Mouse (Mus musculus): ENCODE data around the gene Pxmp4.

Gene Pxmp4

DNA sequence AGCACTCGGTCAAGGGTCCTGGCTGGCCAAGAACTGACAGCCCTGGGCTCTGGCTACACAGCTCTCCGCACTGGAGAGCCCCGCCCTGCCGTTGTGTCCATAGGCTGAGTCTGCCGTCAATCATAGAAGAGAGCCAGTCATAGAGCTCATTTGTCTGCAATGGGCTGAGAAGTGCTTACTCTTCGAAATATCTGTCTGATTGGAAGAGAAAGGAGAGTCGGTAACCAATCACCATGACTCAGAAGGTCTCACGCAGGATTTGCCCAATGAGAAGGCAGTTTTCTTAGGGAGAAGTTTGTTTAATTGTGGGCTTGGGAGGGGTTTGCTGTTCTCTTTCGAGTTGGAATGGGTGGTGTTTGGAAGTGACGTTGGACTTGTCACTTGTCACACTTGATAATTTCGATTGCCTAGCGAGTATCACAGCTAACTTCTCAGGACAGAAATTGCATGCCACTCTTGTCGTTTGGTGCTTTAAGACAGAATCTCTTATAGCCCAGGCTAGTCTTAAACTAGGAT lies at the start of gene Pxmp4:
Gene Pxmp4 (minus strand): TSS at position 71 of the 516 bp plus-strand sequence.
- DNase-seq (ENCODE audit: low spot score in 2 of 2), result peak; percentile 98 to 100

DNA sequence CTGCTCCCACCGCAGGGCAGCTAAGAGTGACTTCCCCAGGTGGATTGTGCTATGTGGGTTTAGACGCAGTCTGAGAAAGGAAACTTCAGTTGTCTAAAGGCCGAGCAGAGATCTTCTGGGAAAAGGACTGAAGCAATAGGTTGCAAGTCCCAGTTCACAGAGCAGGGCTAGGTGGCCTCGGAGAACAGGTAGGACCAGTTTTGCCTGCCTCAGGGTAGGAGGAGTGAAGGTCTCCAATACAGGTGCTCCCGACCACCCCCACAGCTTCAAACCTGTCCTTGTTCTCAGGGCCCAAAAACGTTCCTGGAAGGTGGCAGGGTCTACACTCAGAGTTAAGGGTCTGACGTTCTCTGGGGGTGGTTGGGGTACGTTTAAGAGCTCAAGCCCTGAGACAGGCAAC lies 47.9 kb upstream of the Pxmp4 start, which contains the start of gene Chmp4b:
Gene Chmp4b (plus strand): TSS at position 343 of the 400 bp plus-strand sequence.
- DNase-seq (ENCODE audit: low spot score in 2 of 2), result no peak

DNA sequence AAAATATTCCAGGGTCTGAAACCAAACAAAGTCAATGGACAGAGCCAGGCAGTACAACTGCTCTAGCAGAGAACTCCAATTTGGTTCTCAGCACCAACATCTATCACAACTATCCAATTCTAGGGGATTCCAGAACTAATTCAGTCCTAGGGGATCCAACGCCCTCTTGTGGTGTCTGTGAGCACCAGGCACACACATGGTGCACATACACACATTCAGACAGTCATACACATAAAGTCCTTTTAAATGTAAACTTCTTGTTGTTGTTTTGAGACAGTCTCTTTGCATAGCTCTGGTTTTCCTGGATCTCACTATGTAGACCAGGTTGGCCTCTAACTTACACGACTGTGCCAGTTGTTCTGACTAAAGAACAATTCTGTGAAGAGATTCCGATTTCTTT lies 46.9 kb upstream of the Pxmp4 start:
- no peak for DNase-seq (ENCODE audit: low spot score in 2 of 2)

DNA sequence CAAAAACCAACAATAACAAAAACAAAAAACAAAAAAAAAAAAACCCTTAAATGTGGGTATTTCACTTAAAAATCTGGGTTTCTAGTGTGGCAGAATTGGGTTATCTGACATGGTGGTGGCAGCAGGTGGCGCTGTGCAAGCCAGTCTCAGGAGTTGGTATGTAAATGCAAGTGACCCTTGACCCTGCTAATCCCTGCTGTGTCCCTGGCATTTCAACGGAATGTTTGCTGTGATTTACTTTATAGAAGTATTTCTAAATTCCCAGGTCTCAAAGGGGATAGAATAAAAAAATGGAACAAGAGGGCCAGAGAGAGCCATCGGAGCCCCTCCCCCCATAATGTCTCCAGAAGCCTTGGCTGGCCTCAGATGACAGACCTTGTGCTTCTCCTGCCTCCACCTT lies 44.6 kb upstream of the Pxmp4 start:
- no peak for DNase-seq (ENCODE audit: low spot score in 2 of 2)

DNA sequence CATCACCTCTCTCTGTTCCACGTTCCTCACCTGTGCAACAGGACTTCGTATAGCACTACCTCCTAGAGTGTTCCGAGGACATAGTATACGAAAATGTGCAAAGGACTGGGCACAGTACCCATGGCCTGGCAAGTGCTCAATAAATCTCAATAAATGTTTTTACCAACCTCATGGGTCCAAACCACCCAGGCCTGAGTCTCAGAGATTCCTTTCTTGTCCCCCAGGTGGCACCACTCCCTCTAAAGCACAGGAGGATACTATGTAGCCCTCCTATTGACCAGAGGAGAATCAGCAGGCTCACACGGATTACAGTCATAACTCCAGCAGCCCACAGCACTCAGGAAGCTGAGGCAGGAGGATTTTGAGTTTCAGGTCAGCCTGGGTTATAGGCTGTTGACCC lies 43.1 kb upstream of the Pxmp4 start:
- no peak for DNase-seq (ENCODE audit: low spot score in 2 of 2)

DNA sequence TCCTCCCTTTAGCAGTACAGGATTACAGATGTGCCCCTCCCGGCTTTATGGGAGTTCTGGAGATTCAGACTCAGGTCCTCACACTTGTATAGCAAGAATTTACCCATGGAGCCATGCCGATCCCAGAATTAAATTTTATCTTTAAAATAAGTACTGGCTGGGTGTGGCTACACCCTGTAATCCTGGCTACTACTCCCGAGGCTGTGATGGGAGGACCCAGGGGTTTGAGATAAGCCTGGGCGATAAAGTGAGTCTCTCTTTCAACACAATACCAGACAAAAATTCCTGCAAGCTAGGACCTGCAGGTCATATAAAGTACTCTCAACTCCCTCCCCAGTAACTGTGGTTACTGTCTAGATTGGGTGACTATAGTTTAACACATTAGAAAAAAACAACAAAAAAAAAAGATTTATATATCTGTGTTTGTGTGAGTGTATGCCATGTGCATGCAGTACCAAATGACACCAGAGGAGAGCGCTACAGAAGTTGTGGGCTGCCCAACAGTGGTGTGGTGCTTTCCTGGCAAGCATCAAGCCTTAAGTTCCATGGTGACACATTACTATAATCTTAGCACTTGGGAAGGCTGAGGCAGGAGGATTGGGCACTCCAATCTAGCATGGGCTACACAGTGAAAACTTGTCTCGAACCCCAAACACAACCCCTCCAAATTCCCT lies 39.3 kb upstream of the Pxmp4 start:
- DNase-seq (ENCODE audit: low spot score in 2 of 2), result no peak

DNA sequence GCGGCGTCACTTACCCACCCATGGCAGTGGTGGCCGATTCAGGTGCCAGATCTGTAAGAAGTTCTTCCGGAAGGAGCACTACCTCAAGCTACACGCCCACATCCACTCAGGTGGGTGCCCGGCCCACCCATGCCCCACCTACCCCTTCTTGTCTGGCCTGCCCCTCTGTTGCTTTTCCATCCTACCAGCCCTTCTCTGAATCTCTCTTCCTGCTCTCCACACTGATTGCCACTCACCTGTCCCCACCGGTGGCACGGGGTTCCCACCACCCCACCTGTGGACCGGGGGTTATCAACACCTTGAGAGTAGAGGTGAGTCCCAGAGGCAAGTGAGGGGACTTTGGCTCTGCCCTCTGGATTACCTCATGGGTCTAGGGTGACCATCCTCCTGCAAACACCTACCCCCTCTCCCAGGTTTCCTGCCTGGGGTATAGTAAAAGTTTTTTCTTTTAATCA lies 38.5 kb upstream of the Pxmp4 start:
- DNase-seq (ENCODE audit: low spot score in 2 of 2), result no peak

DNA sequence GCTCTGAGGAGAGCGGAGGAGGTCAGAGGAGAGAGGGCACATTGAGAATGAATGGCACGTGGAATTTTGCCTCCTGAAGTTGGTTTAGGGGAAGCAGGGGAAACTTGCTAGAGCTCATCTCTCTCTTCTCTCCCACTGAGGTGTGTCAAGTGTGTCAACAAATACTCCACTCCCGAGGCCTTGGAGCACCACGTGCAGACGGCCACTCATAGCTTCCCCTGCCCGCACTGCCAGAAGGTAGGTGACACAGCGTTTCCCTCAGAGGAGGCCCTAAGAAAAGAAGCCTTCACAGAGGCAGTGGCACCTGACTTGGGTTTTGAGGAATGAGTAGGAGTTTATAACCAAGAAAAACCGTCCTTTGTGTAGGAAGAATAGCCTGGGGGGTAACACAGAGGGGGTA lies 37.7 kb upstream of the Pxmp4 start:
- no peak for DNase-seq (ENCODE audit: low spot score in 2 of 2)

DNA sequence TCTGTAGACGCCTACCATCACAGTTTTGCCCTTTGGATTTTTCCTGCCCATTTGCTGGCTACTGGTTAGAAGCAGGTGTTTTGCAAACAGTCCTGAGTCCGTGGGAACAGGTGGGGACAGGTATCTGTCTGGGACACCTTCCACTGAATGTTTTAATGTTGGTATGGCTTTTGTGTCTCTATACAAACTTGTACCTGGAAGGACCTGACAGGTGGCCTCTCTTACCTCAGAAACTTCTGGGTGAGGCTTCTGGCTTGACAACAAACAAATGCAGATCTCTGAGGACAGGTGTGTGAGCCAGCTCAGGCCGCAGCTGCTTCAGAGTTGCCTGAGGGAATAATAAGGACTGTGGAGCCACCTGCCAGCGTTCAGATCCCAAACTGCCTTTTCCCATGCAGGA lies 35.6 kb upstream of the Pxmp4 start:
- DNase-seq (ENCODE audit: low spot score in 2 of 2), result no peak

DNA sequence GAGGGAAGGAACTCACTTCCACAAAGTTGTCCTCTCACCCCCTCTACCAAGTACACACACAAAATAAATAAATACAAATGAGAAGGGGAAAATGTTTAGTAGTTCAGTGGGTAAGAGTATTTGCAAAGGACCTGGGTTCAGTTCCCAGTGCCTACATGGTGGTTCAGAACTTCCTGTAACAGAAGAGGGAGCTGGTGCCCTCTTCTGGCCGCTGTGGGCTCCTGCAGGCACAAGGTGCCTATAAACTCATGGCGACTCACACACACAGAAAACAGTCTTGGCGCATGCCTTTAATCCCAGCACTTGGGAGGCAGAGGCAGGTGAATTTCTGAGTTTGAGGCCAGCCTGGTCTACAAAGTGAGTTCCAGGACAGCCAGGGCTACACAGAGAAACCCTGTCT lies 35.0 kb upstream of the Pxmp4 start:
- DNase-seq (ENCODE audit: low spot score in 2 of 2), result no peak

DNA sequence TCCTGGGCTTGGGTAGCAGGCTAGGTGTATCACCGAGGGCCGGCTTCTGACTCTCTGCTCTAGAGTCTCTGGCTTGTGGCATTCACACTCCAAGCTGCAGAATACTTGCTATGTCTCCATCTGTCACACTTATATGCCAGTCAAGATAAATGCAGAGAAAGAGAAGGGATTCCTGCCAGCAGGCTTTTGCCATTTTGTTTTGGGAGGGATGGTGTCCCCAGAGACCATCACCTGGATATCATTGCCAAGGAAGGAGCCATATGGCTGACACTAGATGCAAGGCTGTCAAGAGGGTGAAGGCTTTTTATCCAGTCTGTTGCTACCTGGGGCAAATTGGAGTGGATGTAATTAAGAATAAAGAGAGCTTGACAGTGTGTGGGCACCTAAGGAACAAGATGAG lies 32.3 kb upstream of the Pxmp4 start:
- no peak for DNase-seq (ENCODE audit: low spot score in 2 of 2)

DNA sequence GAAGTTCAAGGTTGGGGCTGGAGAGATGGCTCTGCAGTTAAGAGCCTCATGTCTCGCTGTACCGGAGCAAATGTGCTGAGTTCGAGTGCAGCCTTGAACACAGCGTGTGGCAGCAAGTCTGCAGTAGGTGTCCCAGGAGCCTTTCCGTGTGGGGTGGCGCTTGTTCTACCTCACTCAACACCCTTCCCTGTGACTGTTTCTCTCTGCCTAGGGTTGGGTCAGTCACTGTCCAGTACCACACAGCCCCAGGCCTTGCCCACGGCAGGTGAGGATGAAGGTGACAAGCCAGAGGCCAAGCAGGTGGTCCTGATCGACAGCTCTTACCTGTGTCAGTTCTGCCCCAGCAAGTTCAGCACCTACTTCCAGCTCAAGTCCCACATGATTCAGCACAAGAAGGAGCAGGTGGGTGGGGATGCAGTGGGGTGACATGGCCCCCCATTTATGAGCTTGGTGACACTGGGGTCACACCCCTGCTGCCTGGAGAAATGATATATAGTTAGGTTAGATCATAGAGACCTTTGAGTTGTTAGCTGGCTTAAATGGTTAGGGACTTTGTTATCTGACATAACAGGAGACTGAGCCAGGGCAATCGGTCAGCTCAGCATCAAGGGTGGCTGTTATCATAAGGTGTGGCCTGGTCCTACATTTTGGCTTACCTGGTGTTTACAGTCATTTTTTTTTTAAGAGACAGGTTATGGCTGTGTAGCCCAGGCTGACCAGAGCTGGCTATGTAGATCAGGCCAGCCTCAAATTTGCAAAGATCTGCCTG lies 30.6 kb upstream of the Pxmp4 start:
- no peak for DNase-seq (ENCODE audit: low spot score in 2 of 2)

DNA sequence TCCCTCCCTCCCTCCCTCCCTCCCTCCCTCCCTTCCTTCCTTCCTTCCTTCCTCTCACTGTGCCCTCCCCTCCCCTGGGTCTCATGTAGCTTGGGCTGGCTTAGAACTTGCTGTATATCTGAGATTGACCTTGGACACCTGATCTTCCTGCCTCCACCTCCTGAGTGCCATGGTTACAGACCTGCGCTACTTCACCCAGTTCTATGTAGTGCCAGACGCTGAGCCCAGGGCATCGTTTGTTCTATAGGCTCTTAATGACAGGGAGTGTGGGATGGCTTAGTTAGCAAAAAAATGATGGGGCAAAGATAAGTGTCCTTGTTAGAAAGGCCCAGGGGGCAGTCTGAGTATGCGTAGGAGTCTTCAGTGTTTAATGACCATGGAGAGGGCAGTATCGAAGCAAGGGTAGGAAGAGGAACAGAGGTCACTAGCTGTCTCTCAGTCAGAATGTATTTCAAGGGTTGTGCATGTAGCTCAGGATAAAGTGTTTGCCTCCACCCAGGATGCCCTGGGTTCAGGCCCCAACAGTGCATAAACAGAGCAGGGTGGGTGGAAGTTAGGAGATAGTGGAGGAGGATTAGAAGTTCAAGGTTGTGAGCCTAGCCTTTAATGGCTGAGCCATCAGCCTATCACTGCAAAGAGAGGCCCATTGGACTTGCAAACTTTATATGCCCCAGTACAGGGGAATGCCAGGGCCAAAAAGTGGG lies 29.7 kb upstream of the Pxmp4 start:
- no peak for DNase-seq (ENCODE audit: low spot score in 2 of 2)

DNA sequence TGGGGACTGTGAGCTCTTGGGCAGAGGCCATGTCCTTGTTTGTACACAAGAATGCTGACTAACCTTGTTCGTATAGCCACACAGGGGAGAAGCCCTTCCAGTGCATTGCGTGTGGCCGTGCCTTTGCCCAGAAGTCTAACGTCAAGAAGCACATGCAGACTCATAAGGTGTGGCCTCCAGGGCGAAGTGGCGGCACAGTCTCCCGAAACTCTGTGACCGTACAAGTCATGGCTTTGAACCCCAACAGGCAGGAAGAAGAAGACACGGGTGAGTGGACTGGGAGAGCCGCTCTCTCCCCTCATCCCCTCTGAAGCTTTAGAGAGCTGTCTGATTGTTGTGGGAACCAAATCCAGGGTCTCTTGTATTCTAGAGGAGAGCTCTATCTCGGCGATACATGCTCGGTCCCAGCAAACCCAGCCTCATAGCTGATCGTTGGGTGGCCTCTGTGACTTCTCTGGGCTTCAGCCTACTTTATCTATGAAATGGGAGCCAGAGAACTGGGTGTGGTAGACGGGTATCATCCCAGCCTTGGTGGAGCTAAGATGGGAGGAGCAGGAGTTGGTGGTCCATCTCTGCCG lies 28.8 kb upstream of the Pxmp4 start:
- no peak for DNase-seq (ENCODE audit: low spot score in 2 of 2)

DNA sequence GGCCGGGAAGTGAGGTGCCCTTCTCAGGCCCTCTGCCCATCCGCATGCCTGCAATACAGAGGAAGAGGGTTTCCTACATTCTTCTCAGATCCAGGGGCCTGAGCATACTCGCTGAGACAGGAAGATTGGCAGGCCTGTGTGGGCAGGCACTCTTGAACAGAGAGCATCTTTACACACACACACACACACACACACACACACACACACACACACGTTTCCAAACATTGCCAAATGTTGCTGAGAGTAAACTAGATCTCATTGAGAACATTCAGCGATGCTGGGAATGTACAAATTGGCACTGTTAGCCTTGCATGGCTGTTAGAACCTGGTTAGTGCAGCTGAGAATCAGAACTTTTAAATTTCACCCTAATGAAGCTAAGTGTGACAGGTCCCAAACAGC lies 27.0 kb upstream of the Pxmp4 start:
- DNase-seq (ENCODE audit: low spot score in 2 of 2), result no peak

DNA sequence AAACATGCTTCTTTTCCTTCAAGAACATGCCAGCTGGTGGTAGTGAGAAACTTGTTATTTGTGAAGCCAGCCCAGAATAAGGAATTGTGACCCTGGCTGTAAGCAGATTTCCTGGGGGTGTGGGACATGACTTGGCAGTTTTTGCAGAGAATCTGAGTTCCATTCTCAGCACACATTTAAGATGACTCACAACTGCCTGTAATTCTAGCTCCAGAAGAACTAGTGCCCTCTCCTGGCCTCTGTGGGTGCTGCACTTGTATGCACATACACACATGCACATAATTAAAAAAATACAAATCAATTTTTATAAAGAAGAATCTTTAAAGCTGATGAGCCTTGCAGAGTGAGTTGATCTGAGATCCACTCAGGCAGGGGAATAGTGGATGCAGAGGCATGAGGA lies 20.6 kb upstream of the Pxmp4 start:
- DNase-seq (ENCODE audit: low spot score in 2 of 2), result no peak

DNA sequence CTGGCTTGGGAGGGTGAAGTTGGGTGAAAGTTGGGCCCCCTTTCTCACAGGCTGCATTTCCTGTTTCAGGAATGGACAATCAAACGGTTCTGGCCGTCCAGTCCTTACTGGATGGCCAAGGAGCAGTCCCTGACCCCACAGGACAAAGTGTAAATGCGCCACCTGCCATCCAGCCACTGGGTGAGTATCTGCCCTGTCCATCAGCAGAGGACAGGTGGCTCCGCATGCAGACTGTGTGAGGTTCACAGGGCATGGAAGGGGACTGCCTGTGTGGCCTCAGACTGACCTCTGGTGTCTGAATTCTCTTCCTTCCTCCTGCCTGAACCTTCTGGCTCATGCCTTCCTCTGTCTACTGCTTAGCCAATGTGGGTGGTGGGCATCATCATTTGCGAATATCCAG lies 18.2 kb upstream of the Pxmp4 start:
- DNase-seq (ENCODE audit: low spot score in 2 of 2), result no peak

DNA sequence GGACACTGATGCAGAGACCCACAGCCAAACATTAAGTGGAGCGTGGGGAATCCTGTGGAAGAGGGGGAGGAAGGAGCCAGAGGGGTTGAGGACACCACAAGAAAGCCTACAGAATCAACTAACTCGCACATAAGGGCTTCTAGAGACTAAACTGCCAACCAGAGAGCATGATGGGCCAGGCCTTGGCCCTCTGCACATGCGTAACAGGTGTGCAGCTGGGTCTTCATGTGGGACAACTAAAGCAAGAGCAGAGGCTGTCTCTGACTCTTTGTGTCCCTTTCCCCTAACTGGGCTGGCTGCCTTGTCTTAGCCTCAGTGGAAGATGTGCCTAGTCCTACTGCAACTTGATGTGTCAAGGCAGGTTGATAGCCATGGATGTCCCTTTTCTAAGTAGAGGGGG lies 13.6 kb upstream of the Pxmp4 start:
- DNase-seq (ENCODE audit: low spot score in 2 of 2), result no peak

DNA sequence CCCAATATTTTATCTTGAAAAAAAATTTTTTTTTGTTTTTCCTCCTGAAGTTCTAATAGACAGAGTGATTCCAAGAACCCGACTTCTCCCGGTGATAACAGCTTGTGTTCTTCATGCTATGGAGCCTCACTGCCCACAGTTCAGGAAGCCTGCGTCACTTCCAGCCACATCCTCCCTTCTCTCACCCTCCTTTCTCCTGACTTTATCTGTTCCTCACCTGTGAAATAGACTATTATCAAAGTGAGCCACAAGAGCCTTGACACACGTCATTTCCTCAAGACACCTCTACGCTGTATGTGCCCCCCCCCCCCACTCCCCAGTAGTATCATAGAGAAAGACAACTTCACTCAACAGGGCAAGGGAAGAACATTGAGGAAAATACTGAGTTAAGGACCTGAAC lies 12.2 kb upstream of the Pxmp4 start:
- DNase-seq (ENCODE audit: low spot score in 2 of 2), result no peak

DNA sequence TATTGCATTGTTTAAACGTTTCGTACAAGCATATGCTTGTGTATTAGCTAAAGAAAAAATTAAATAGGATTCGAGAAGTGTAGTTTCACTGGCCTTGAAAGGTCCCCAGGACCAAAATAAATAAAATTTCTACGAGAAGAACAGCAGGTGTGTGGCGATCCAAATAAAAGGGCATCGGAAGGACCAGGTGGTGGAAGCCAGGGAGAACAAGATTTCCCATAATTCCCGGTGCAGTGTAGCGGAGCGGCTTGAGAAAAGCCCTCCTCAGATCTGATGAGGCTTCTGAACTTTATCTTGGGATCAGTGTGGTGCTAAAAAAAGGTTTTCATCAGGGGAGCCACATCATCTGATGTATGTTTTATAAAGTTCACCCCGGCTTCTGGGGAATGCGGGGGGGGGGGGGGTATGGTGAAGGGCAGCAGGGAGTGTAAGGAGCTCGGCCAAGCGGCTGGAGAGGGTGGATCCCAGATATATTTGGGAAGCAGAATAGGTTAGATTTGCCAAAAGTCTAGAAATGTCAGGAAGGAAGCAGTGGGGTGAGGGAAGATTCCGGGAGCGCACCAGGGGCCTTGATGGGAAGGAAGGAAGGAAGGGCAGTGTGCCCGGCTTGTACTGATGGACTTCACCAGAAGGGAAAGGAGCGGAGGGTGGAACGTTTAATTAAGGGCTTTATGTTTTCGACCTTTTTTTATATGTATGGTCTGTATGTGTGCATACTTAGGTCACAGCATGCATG lies 11.5 kb upstream of the Pxmp4 start:
- no peak for DNase-seq (ENCODE audit: low spot score in 2 of 2)
